Mouse (Mus musculus): Measurements from ENCODE around the gene Dhcr7.

- TF ChIP-seq CTCF (IDR thresholded peaks at IDR 0.05; ENCODE audit: low read depth): no peak
- no peak for TF ChIP-seq EP300 (IDR thresholded peaks at IDR 0.05; ENCODE audit: low read depth)
Observed at GRCm38 (mm10) chr7:143832196-143832595, 9.3 kb downstream of the Dhcr7 start.

Measured in liver, embryonic 14.5 days (tissue).